ENCODE assay signal across 9 mouse cellular contexts in the genomic region with DNA sequence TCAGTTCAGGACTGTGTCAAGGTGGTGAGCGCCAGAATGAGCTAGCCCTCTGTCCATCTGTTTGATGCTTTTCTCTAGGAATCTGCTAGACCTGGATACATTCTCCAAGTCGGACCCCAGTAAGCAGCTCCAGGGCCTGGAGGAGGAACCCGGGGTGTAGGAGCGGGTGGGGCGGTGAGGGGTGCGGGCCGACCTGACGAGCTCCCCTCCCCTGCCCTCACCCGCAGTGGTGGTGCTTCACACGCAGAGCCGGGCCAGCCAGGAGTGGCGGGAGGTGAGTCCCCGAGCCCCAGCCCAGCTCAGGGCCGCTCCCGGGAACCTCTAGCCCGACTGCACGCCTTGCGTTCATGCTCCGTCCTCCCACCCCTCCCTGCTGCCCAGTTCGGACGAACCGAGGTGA. TPM values are rescaled to one million over a fixed set of nuclear protein-coding genes. Genes with fewer than 3 reads are reported as not detected.
DNase-seq lines count a peak whose midpoint lies in the region; ATAC-seq and TF ChIP-seq lines count a peak whose summit lies in the region.
"Had no signal": no experiment of that assay in that cellular context is flagged by ENCODE, and none has a peak within 500 bp of the region (broad histone marks: within the 10 kb centered on the region; RNA-seq: fewer than 3 reads in every experiment).

No protein-coding gene starts in this region.

- WGBS in intestine, embryonic 14.5 days, result 2% methylated on average over 22 of the region's 22 CpGs

- no peak overlapping the region for H3K27ac ChIP-seq in cortical plate, adult 2 months (ENCODE audit: insufficient read depth, low read length)
- no peak overlapping the region for H3K27ac ChIP-seq in intestine, embryonic 14.5 days (ENCODE audit: low read depth)

- H3K4me1 ChIP-seq in cortical plate, adult 2 months (ENCODE audit: control insufficient read depth, insufficient read depth, low read length), result 0 out of 2 replicates have a peak, but pooled peaks cover 1% of the 10 kb centered on the region
- no peaks in the 10 kb centered on the region for H3K4me1 ChIP-seq in intestine, embryonic 14.5 days (replicated peaks; ENCODE audit: control insufficient read depth, insufficient read depth, low read length)

- H3K4me3 ChIP-seq in cortical plate, adult 2 months (ENCODE audit: insufficient read depth, low read length), result peak overlapping the region; percentile 56
- no peak overlapping the region; the same call in 1 of the 2 replicates for H3K4me3 ChIP-seq in intestine, embryonic 14.5 days (ENCODE audit: low read depth, low read length)

- TF ChIP-seq CTCF in cortical plate, adult 2 months (IDR thresholded peaks at IDR 0.05; ENCODE audit: extremely low read depth, insufficient read depth, low read length), result no peak

- DNase-seq in left cerebral cortex, postnatal 4 days, result peak; percentile 13
- DNase-seq in left cerebral cortex, adult 9 months (ENCODE audit: low spot score in 2 of 2), result no peak
- no peak for DNase-seq in intestine, embryonic 14.5 days (ENCODE audit: low spot score)
- DNase-seq in retina, postnatal 1 day, result peak; percentile 16
- DNase-seq in c-Kit-positive CD71-positive TER-119-positive erythroid progenitor cells, embryonic 14.5 days (ENCODE audit: low spot score), result no peak
- DNase-seq in gastrocnemius, postnatal 4 days (ENCODE audit: low spot score in 2 of 2), result no peak
- DNase-seq in thymus, postnatal 14 days, result no peak
- DNase-seq: kidney, adult 8-10 months had no signal

- H3K9ac ChIP-seq in intestine, embryonic 14.5 days (ENCODE audit: low read length), result no peak overlapping the region

- intact Hi-C loops in left cerebral cortex, postnatal 4 days (cut with DNase I), result no loop called here

- H3K4me2 ChIP-seq in intestine, embryonic 14.5 days (ENCODE audit: low read length), result peak overlapping the region; percentile 28

- peaks cover 34% of the 10 kb centered on the region for H3K27me3 ChIP-seq in intestine, embryonic 14.5 days (replicated peaks; ENCODE audit: control insufficient read depth, insufficient read depth, low read length)

- no peaks in the 10 kb centered on the region for H3K9me3 ChIP-seq in intestine, embryonic 14.5 days (ENCODE audit: control insufficient read depth, low read length)

- H3K36me3 ChIP-seq in intestine, embryonic 14.5 days (ENCODE audit: control insufficient read depth, insufficient read depth, low read length), result 0 out of 2 replicates have a peak, but pooled peaks cover 4% of the 10 kb centered on the region

- 0 out of 2 replicates have a peak, but pooled peaks have one; percentile 20 for ATAC-seq in intestine, embryonic 14.5 days (replicated peaks; ENCODE audit: low FRiP score, low TSS enrichment, low read depth)

- no peak for TF ChIP-seq POLR2A in cortical plate, adult 2 months (IDR thresholded peaks at IDR 0.05; ENCODE audit: extremely low read depth, insufficient read depth, low read length)

RNA-seq across cellular contexts. Expression of gene Cpne9, which starts 0.9 kb away (rescaled TPM):
- total RNA-seq in left cerebral cortex, postnatal 4 days (2021), result 1 to 10 TPM; 7.3 to 8.3 TPM
- 136 and 163 TPM in 2 replicates for polyA plus RNA-seq in cortical plate, adult 2 months (2012; rRNA removed)
- polyA plus RNA-seq in intestine, embryonic 14.5 days (2014; fragmentation: Nextera tagmentation; extraction: Ambion mirVana), result 0.05 and 0.12 TPM in 2 replicates
- under 1 TPM in 1 of 2 experiments, not detected in 1; 0.36 TPM for total RNA-seq in gastrocnemius, postnatal 4 days (2021)

RNA-seq across cellular contexts. Expression of gene Brpf1, which starts 24.0 kb away (rescaled TPM):
- total RNA-seq in left cerebral cortex, postnatal 4 days (2021), result 10 to 100 TPM; 32.8 TPM
- 24.2 and 26.6 TPM in 2 replicates for polyA plus RNA-seq in cortical plate, adult 2 months (2012; rRNA removed)
- 21.0 and 21.6 TPM in 2 replicates for polyA plus RNA-seq in intestine, embryonic 14.5 days (2014; fragmentation: Nextera tagmentation; extraction: Ambion mirVana)
- total RNA-seq in gastrocnemius, postnatal 4 days (2021), result 10 to 100 TPM; 20.9 to 25.5 TPM

RNA-seq across cellular contexts. Expression of gene Ogg1, which starts 43.8 kb away (rescaled TPM):
- total RNA-seq in left cerebral cortex, postnatal 4 days (2021), result 1 to 10 TPM; 8.8 to 9.4 TPM
- 13.7 and 14.3 TPM in 2 replicates for polyA plus RNA-seq in cortical plate, adult 2 months (2012; rRNA removed)
- 12.7 and 14.2 TPM in 2 replicates for polyA plus RNA-seq in intestine, embryonic 14.5 days (2014; fragmentation: Nextera tagmentation; extraction: Ambion mirVana)
- 10 to 100 TPM in 1 of 2 experiments, 1 to 10 TPM in 1; 7.8 to 10.1 TPM for total RNA-seq in gastrocnemius, postnatal 4 days (2021)

RNA-seq across cellular contexts. Expression of gene Mtmr14, which starts 45.3 kb away (rescaled TPM):
- total RNA-seq in left cerebral cortex, postnatal 4 days (2021), result 10 to 100 TPM; 25.2 to 25.6 TPM
- 22.0 and 23.2 TPM in 2 replicates for polyA plus RNA-seq in cortical plate, adult 2 months (2012; rRNA removed)
- 36.3 and 40.8 TPM in 2 replicates for polyA plus RNA-seq in intestine, embryonic 14.5 days (2014; fragmentation: Nextera tagmentation; extraction: Ambion mirVana)
- 10 to 100 TPM; 15.5 to 16.9 TPM for total RNA-seq in gastrocnemius, postnatal 4 days (2021)

Comparison
In these comparisons a context has a peak if more than half of its experiments do, and no peak if none do; other contexts are left out.
1. DNase-seq: peak in left cerebral cortex, postnatal 4 days (single experiment) and retina, postnatal 1 day (single experiment); none in left cerebral cortex, adult 9 months (0 of 2), intestine, embryonic 14.5 days (single experiment), c-Kit-positive CD71-positive TER-119-positive erythroid progenitor cells, embryonic 14.5 days (single experiment), gastrocnemius, postnatal 4 days (0 of 2) and thymus, postnatal 14 days (single experiment).
2. RNA of gene Cpne9, which starts 0.9 kb away (total RNA-seq): 7.3 to 8.3 TPM in left cerebral cortex, postnatal 4 days; 0.36 TPM in gastrocnemius, postnatal 4 days; every median in the first group is over 4 times any median in the second.